Mouse (Mus musculus) CH12.LX (cell line): ENCODE data around the gene Gm45623. TPM values are rescaled to one million over a fixed set of nuclear protein-coding genes. Genes with fewer than 3 reads are reported as not detected.

ENCODE experiments used
- DNase-seq: peaks from one replicate; pipeline ENCODE4 v3.0.0-alpha.2; 2013; ENCODE audit errors: extremely low read depth
- H3K27ac ChIP-seq: 2 replicates; pipeline ENCODE4 v1.5.1; 2012; ENCODE audit warnings: low read depth, mild to moderate bottlenecking, control low read depth, moderate library complexity; ENCODE audit not compliant: insufficient read depth
- H3K27me3 ChIP-seq: replicated peaks from 2 replicates; pipeline ENCODE3; 2012; ENCODE audit warnings: inconsistent platforms
- H3K36me3 ChIP-seq, 2 experiments: replicated peaks in 1 of 2; 2 replicates each; pipeline versions ENCODE3 to v1.6.1; 2012; ENCODE audit warnings: inconsistent platforms in 1 of 2, low read length in 1 of 2, mild to moderate bottlenecking in 1 of 2, mixed read lengths in 1 of 2, moderate library complexity in 1 of 2; ENCODE audit not compliant: control insufficient read depth in 1 of 2, insufficient read depth in 1 of 2
- H3K4me1 ChIP-seq, 2 experiments: 2 replicates each; pipeline ENCODE4 v1.6.1; 2012; ENCODE audit warnings: inconsistent platforms in 1 of 2, moderate library complexity in 1 of 2; ENCODE audit not compliant: insufficient read depth in 2 of 2, control insufficient read depth in 1 of 2
- H3K4me2 ChIP-seq: 2 replicates; pipeline ENCODE4 v1.6.1; 2012; ENCODE audit warnings: low read depth, mild to moderate bottlenecking, control low read depth; ENCODE audit not compliant: poor library complexity, insufficient read depth, severe bottlenecking
- H3K4me3 ChIP-seq, 3 experiments: fragments of 150-350 bp in 1 of 3; sonication (generic) in 1 of 3; replicated peaks in 1 of 3; 2 replicates each; pipeline versions ENCODE3 to v1.5.1; 2011 to 2012; ENCODE audit warnings: low read depth in 2 of 3, low read length in 2 of 3, mild to moderate bottlenecking in 2 of 3, moderate library complexity in 2 of 3, control low read depth in 1 of 3, improper control_type of control experiment in 1 of 3, inconsistent platforms in 1 of 3, mixed read lengths in 1 of 3; ENCODE audit not compliant: poor library complexity in 1 of 3
- H3K79me2 ChIP-seq: replicated peaks from 2 replicates; pipeline ENCODE4 v1.6.1; 2012; ENCODE audit warnings: mild to moderate bottlenecking, moderate library complexity; ENCODE audit not compliant: control insufficient read depth, poor library complexity, insufficient read depth, severe bottlenecking; ENCODE audit errors: extremely low read depth
- H3K9ac ChIP-seq: 2 replicates; pipeline ENCODE4 v1.6.1; 2012; ENCODE audit warnings: low read depth, mild to moderate bottlenecking, control low read depth, moderate library complexity; ENCODE audit not compliant: insufficient read depth
- H3K9me3 ChIP-seq: replicated peaks from 2 replicates; pipeline ENCODE3; 2012; ENCODE audit warnings: low read length, inconsistent platforms, mixed read lengths
- BHLHE40 ChIP-seq: IDR thresholded peaks from 2 replicates; pipeline ENCODE4 v1.6.1; 2011; ENCODE audit warnings: mild to moderate bottlenecking, low read depth, low read length, improper control_type of control experiment
- CTCF ChIP-seq, 2 experiments: IDR thresholded peaks in 1 of 2; conservative IDR thresholded peaks in 1 of 2; 2 replicates each; pipeline ENCODE4 v1.5.1; 2011 to 2012; ENCODE audit warnings: low read depth in 2 of 2, low read length in 2 of 2, improper control_type of control experiment in 1 of 2, inconsistent platforms in 1 of 2, mild to moderate bottlenecking in 1 of 2, moderate library complexity in 1 of 2
- E2F4 ChIP-seq: IDR thresholded peaks from 2 replicates; pipeline ENCODE4 v1.6.1; 2011; ENCODE audit warnings: low read depth, low read length, improper control_type of control experiment; ENCODE audit not compliant: insufficient replicate concordance
- ELF1 ChIP-seq: IDR thresholded peaks from 2 replicates; pipeline ENCODE4 v1.6.1; 2014; ENCODE audit warnings: low read depth, mild to moderate bottlenecking, inconsistent platforms, low read length, improper control_type of control experiment
- ETS1 ChIP-seq: conservative IDR thresholded peaks from 2 replicates; pipeline ENCODE4 v1.6.1; 2012; ENCODE audit warnings: low read depth, mild to moderate bottlenecking, inconsistent platforms, low read length, improper control_type of control experiment, moderate library complexity
- GABPA ChIP-seq: IDR thresholded peaks from 2 replicates; pipeline ENCODE4 v1.6.1; 2012; ENCODE audit warnings: low read depth, low read length, improper control_type of control experiment, inconsistent platforms; ENCODE audit not compliant: insufficient replicate concordance
- HCFC1 ChIP-seq: IDR thresholded peaks from 2 replicates; pipeline ENCODE4 v1.6.1; 2012; ENCODE audit warnings: low read depth, mild to moderate bottlenecking, inconsistent platforms, low read length, improper control_type of control experiment
- IRF4 ChIP-seq: IDR thresholded peaks from 2 replicates; pipeline ENCODE4 v1.6.1; 2014; ENCODE audit warnings: low read depth, mild to moderate bottlenecking, inconsistent platforms, low read length, improper control_type of control experiment
- JUN ChIP-seq: IDR thresholded peaks from 2 replicates; pipeline ENCODE4 v1.6.1; 2011; ENCODE audit warnings: low read depth, mild to moderate bottlenecking, low read length, improper control_type of control experiment, moderate library complexity; ENCODE audit not compliant: insufficient read depth
- JUND ChIP-seq: conservative IDR thresholded peaks from 2 replicates; pipeline ENCODE4 v1.6.1; 2011; ENCODE audit warnings: low read depth, low read length, improper control_type of control experiment
- KAT2A ChIP-seq: IDR thresholded peaks from 2 replicates; pipeline ENCODE4 v1.6.1; 2012; ENCODE audit warnings: low read length, improper control_type of control experiment, inconsistent platforms; ENCODE audit not compliant: insufficient replicate concordance
- MAFK ChIP-seq: IDR thresholded peaks from 2 replicates; pipeline ENCODE4 v1.6.1; 2011; ENCODE audit warnings: low read length, improper control_type of control experiment; ENCODE audit not compliant: insufficient replicate concordance
- MEF2A ChIP-seq: IDR thresholded peaks from 2 replicates; pipeline ENCODE4 v1.6.1; 2014; ENCODE audit warnings: low read depth, mild to moderate bottlenecking, inconsistent platforms, low read length, improper control_type of control experiment, borderline replicate concordance
- MXI1 ChIP-seq: IDR thresholded peaks from 2 replicates; pipeline ENCODE4 v1.6.1; 2011; ENCODE audit warnings: mild to moderate bottlenecking, low read depth, low read length, improper control_type of control experiment
- NELFE ChIP-seq: IDR thresholded peaks from 2 replicates; pipeline ENCODE4 v1.6.1; 2011; ENCODE audit warnings: low read depth, low read length, improper control_type of control experiment
- NRF1 ChIP-seq: IDR thresholded peaks from 2 replicates; pipeline ENCODE4 v1.6.1; 2014; ENCODE audit warnings: low read depth, mild to moderate bottlenecking, inconsistent platforms, low read length, improper control_type of control experiment, moderate library complexity
- POLR2A ChIP-seq: IDR thresholded peaks from 2 replicates; pipeline ENCODE4 v1.6.1; 2011; ENCODE audit warnings: low read depth, mild to moderate bottlenecking, improper control_type of control experiment, low read length
- RAD21 ChIP-seq: IDR thresholded peaks from 2 replicates; pipeline ENCODE4 v1.6.1; 2011; ENCODE audit warnings: low read depth, mild to moderate bottlenecking, low read length, improper control_type of control experiment, moderate library complexity
- RCOR1 ChIP-seq: conservative IDR thresholded peaks from 2 replicates; pipeline ENCODE4 v1.6.1; 2012; ENCODE audit warnings: low read depth, mild to moderate bottlenecking, inconsistent platforms, low read length, improper control_type of control experiment
- SIN3A ChIP-seq: IDR thresholded peaks from 2 replicates; pipeline ENCODE4 v1.6.1; 2012; ENCODE audit warnings: low read length, improper control_type of control experiment, inconsistent platforms
- TBP ChIP-seq: conservative IDR thresholded peaks from 2 replicates; pipeline ENCODE4 v1.6.1; 2011; ENCODE audit warnings: low read depth, low read length, improper control_type of control experiment
- TCF12 ChIP-seq: IDR thresholded peaks from 2 replicates; pipeline ENCODE4 v1.6.1; 2014; ENCODE audit warnings: low read depth, mild to moderate bottlenecking, inconsistent platforms, low read length, improper control_type of control experiment
- UBTF ChIP-seq: IDR thresholded peaks from 2 replicates; pipeline ENCODE4 v1.6.1; 2012; ENCODE audit warnings: low read depth, mild to moderate bottlenecking, inconsistent platforms, low read length, improper control_type of control experiment, moderate library complexity
- USF1 ChIP-seq: IDR thresholded peaks from 2 replicates; pipeline ENCODE4 v1.6.1; 2014; ENCODE audit warnings: low read depth, mild to moderate bottlenecking, inconsistent platforms, low read length, improper control_type of control experiment
- USF2 ChIP-seq: conservative IDR thresholded peaks from 2 replicates; pipeline ENCODE4 v1.6.1; 2011; ENCODE audit warnings: low read depth, low read length, improper control_type of control experiment
- ZKSCAN1 ChIP-seq: IDR thresholded peaks from 2 replicates; pipeline ENCODE4 v1.6.1; 2012; ENCODE audit warnings: low read depth, inconsistent platforms, low read length, improper control_type of control experiment, borderline replicate concordance
- ZNF384 ChIP-seq: IDR thresholded peaks from 2 replicates; pipeline ENCODE4 v1.6.1; 2012; ENCODE audit warnings: low read depth, low read length, improper control_type of control experiment, inconsistent platforms
- dilution Hi-C: fragments of 300-500 bp; cut with MboI; formaldehyde crosslinking; loops from 2 replicates; pipeline ENCODE4 v1.14.3; 2020; ENCODE audit warnings: low sequenced_read_pairs; ENCODE audit not compliant: extremely low pct_unique_long_range_greater_than_20kb, extremely low pct_ligation_motif_present
- in situ Hi-C: fragments of 300-500 bp; cut with MboI; formaldehyde crosslinking; loops from 3 replicates; pipeline ENCODE4 v1.14.3; 2019; ENCODE audit warnings: low sequenced_read_pairs, low pct_ligation_motif_present, low pct_unique_long_range_greater_than_20kb, mixed read lengths
- polyA plus RNA-seq: library from polyadenylated mRNA; unstranded; fragments of >175 nt; gene quantifications from 2 replicates; pipeline ENCODE4 v1.2.1, GENCODE M21; 2012; ENCODE audit warnings: low read depth; ENCODE audit not compliant: insufficient read length
- total RNA-seq, 2 experiments: library from RNA; depleted of rRNA; stranded (reverse); fragments of 300-350 nt in 1 of 2; fragments of >200 nt in 1 of 2; gene quantifications; 2 replicates each; pipeline ENCODE4 v1.2.3; 2012 to 2014

Gene Gm45623
- total and polyA plus RNA-seq, 3 experiments: not detected

- peak overlapping the region; percentile 66 for H3K27ac ChIP-seq
- DNase-seq: peak; percentile 57
- in situ Hi-C loops: no loop called here
- peaks cover 30% of the 10 kb centered on the region for H3K79me2 ChIP-seq
- peaks cover 0 to 24% of the 10 kb centered on the region in 2 experiments for H3K36me3 ChIP-seq
- H3K9ac ChIP-seq: peak overlapping the region; percentile 96
- H3K4me2 ChIP-seq: peak overlapping the region; percentile 94
- no peaks in the 10 kb centered on the region for H3K9me3 ChIP-seq
- peaks cover 8 to 30% of the 10 kb centered on the region in 2 experiments for H3K4me1 ChIP-seq
- TF ChIP-seq IRF4 (peak; percentile 25; the same call in 1 of the 2 replicates), ZNF384 (no peak), NRF1 (peak; percentile 81), BHLHE40 (0 out of 2 replicates have a peak, but pooled peaks have one; percentile 5), TCF12 (0 out of 2 replicates have a peak, but pooled peaks have one; percentile 43), MEF2A (no peak), NELFE (0 out of 2 replicates have a peak, but pooled peaks have one; percentile 2), UBTF (peak; percentile 65; the same call in 1 of the 2 replicates), JUN (no peak)
- TF ChIP-seq, all 38 proteins: peak for 6
- dilution Hi-C loops: no loop called here
- Histone ChIP-seq H3K27me3 (no peaks in the 10 kb centered on the region), H3K4me3 (peak overlapping the region; percentile 59 to 72 (median 60))
These were observed 50.3 kb downstream of the Gm45623 start for GRCm38 (mm10) chr13:56703222-56703870.

GRCm38 (mm10) chr13:56702469-56703221 is 51.0 kb downstream of the Gm45623 start, which contains the start of gene Smad5:
Gene Smad5 (plus strand): TSS chr13:56703010.
- no peaks in the 10 kb centered on the region for H3K9me3 ChIP-seq
- DNase-seq: peak; percentile 77
- H3K27ac ChIP-seq: peak within 1 kb of the TSS; percentile 66
- peaks cover 26% of the 10 kb centered on the region for H3K79me2 ChIP-seq
- dilution Hi-C loops: no loop called here
- H3K27me3 ChIP-seq: peaks cover 3% of the 10 kb centered on the region
- H3K4me1 ChIP-seq: peaks cover 8 to 30% of the 10 kb centered on the region in 2 experiments
- in situ Hi-C loops: no loop called here
- H3K4me2 ChIP-seq: peak within 1 kb of the TSS; percentile 94
- peaks cover 0 to 20% of the 10 kb centered on the region in 2 experiments for H3K36me3 ChIP-seq
- peak within 1 kb of the TSS; percentile 59 to 72 (median 60) for H3K4me3 ChIP-seq
- peak within 1 kb of the TSS; percentile 96 for H3K9ac ChIP-seq
- 0 out of 2 replicates have a peak, but pooled peaks have one; percentile 59 for TF ChIP-seq KAT2A
- no peak for TF ChIP-seq GABPA
- TF ChIP-seq RAD21: no peak
- TF ChIP-seq ELF1: peak; percentile 44; the same call in 1 of the 2 replicates
- TF ChIP-seq TBP: no peak
- TF ChIP-seq ZKSCAN1: no peak
- no peak for TF ChIP-seq MXI1
- peak; percentile 86 for TF ChIP-seq NELFE
- TF ChIP-seq JUN: no peak
- no peak; the same call in 1 of the 2 replicates for TF ChIP-seq USF1
- TF ChIP-seq TCF12: peak; percentile 74
- TF ChIP-seq HCFC1: peak; percentile 65; the same call in 1 of the 2 replicates
- peak; percentile 62 for TF ChIP-seq BHLHE40
- no peak for TF ChIP-seq CTCF (conservative IDR thresholded peaks at IDR 0.05 in 1 of 2, IDR thresholded peaks at IDR 0.05 in 1 of 2; ENCODE audit: low read depth in 2 of 2, low read length in 2 of 2)
- TF ChIP-seq SIN3A: no peak
- no peak for TF ChIP-seq USF2
- TF ChIP-seq JUND: no peak
- TF ChIP-seq E2F4: no peak
- peak; percentile 94 for TF ChIP-seq NRF1
- TF ChIP-seq MEF2A: peak; percentile 59; the same call in 1 of the 2 replicates
- no peak for TF ChIP-seq MAFK
- TF ChIP-seq ETS1: no peak
- TF ChIP-seq IRF4: no peak; the same call in 1 of the 2 replicates
- TF ChIP-seq POLR2A: peak; percentile 89
- TF ChIP-seq RCOR1: 0 out of 2 replicates have a peak, but pooled peaks have one; percentile 16
